Mouse (Mus musculus) lung, embryonic 15.5 days (tissue): ENCODE results near the gene Meioc. TPM values are rescaled to one million over a fixed set of nuclear protein-coding genes. Genes with fewer than 3 reads are reported as not detected.

Experiments used
- microRNA-seq: library from miRNA; unstranded; fragments of <30 nt; microRNA quantifications from one replicate; pipeline ENCODE4, GENCODE M21; 2016
- polyA plus RNA-seq: library from polyadenylated mRNA; unstranded; fragments of >200 nt; fragmentation: Nextera tagmentation; extraction: Ambion mirVana; gene quantifications from 2 replicates; pipeline ENCODE4 v1.2.1, GENCODE M21; 2015

The Meioc gene
- polyA plus RNA-seq, 1 experiment from 2014 or later = 0.24 TPM

Small RNA genes within 50 kb of the gene (microRNA-seq; reads per million reads assigned to microRNA genes)
- not detected for gene Gm22920

Other genes starting within 250 kb of the Meioc start
- 168 and 174 TPM in 2 replicates for gene Grn, start 233.4 kb upstream of the Meioc start, polyA plus RNA-seq
- gene Fam171a2, start 216.0 kb upstream of the Meioc start, polyA plus RNA-seq = 4.7 and 6.9 TPM in 2 replicates
- 8.9 and 9.3 TPM in 2 replicates for gene Itga2b, start 193.6 kb upstream of the Meioc start, polyA plus RNA-seq
- gene Gpatch8, start 107.3 kb upstream of the Meioc start, polyA plus RNA-seq = 44.6 and 49.7 TPM in 2 replicates
- gene Gm11627, start 84.3 kb upstream of the Meioc start, polyA plus RNA-seq = 16.1 and 20.3 TPM in 2 replicates
- gene Fzd2, start 59.3 kb upstream of the Meioc start, polyA plus RNA-seq = 35.9 and 38.1 TPM in 2 replicates
- gene Ccdc43, start 34.1 kb downstream of the Meioc start, polyA plus RNA-seq = 47.6 and 49.0 TPM in 2 replicates
- gene Adam11, start 97.7 kb downstream of the Meioc start, polyA plus RNA-seq = 6.1 and 6.3 TPM in 2 replicates
- gene Gjc1, start 156.0 kb downstream of the Meioc start, polyA plus RNA-seq = 71.5 and 76.5 TPM in 2 replicates
- gene Higd1b, start 172.1 kb downstream of the Meioc start, polyA plus RNA-seq = 24.1 and 30.0 TPM in 2 replicates
- 207 and 208 TPM in 2 replicates for gene Eftud2, start 217.3 kb downstream of the Meioc start, polyA plus RNA-seq
- gene Ccdc103, start 217.5 kb downstream of the Meioc start, polyA plus RNA-seq = 2.7 and 3.2 TPM in 2 replicates
- not detected in 2 replicates for gene Fam187a, start 221.5 kb downstream of the Meioc start, polyA plus RNA-seq
- 0.25 and 0.37 TPM in 2 replicates for gene Gfap, start 237.2 kb downstream of the Meioc start, polyA plus RNA-seq